33 mouse cellular contexts compared by ENCODE assay signal in genomic region chr4:33645217-33645616, GRCm38 (mm10).
"Had no signal": no experiment of that assay in that cellular context is flagged by ENCODE, and none has a peak within 500 bp of the region (broad histone marks: within the 10 kb centered on the region; RNA-seq: fewer than 3 reads in every experiment).

No protein-coding gene starts in this region.

- H3K4me2 ChIP-seq: heart, embryonic 13.5 days; heart, embryonic 15.5 days; hindbrain, embryonic 12.5 days; hindbrain, embryonic 13.5 days; hindbrain, embryonic 14.5 days; hindbrain, embryonic 15.5 days; intestine, embryonic 15.5 days; kidney, embryonic 15.5 days had no signal

- ATAC-seq: hindbrain, embryonic 16.5 days; hindbrain, postnatal 0 days; inflammation-experienced regulatory T-cells, adult 6 months; intestine, embryonic 15.5 days; intestine, embryonic 16.5 days; intestine, postnatal 0 days had no signal

- H3K27me3 ChIP-seq: heart, embryonic 13.5 days; heart, embryonic 15.5 days; hindbrain, embryonic 12.5 days; hindbrain, embryonic 13.5 days; hindbrain, embryonic 15.5 days; intestine, embryonic 15.5 days; kidney, embryonic 15.5 days had no signal

- DNase-seq: heart, postnatal 10 days; heart, postnatal 14 days; heart, postnatal 36 days; heart, postnatal 4 days; kidney, adult 11 months; kidney, adult 18-20 months; kidney, adult 2 months; kidney, adult 8-10 months; kidney, adult 9 months; kidney, postnatal 10 days; kidney, postnatal 14 days; kidney, postnatal 25 days; kidney, postnatal 36 days; kidney, postnatal 4 days; layer of hippocampus, adult 9-11 months; layer of hippocampus, postnatal 36 days had no signal

- H3K36me3 ChIP-seq: heart, embryonic 13.5 days; heart, embryonic 15.5 days; hindbrain, embryonic 10.5 days; hindbrain, embryonic 12.5 days; hindbrain, embryonic 13.5 days; hindbrain, embryonic 15.5 days; intestine, embryonic 15.5 days; kidney, embryonic 15.5 days had no signal

- H3K9ac ChIP-seq: heart, embryonic 13.5 days; heart, embryonic 15.5 days; hindbrain, embryonic 12.5 days; hindbrain, embryonic 13.5 days; hindbrain, embryonic 14.5 days; hindbrain, embryonic 15.5 days; intestine, embryonic 15.5 days; kidney, embryonic 15.5 days had no signal

- H3K27ac ChIP-seq: heart, embryonic 13.5 days; heart, embryonic 15.5 days; hindbrain, embryonic 10.5 days; hindbrain, embryonic 12.5 days; hindbrain, embryonic 13.5 days; hindbrain, embryonic 14.5 days; hindbrain, embryonic 15.5 days; hindbrain, postnatal 0 days; intestine, embryonic 15.5 days; kidney, embryonic 15.5 days; kidney, postnatal 0 days; layer of hippocampus, adult 2 months; left cerebral cortex, adult 2 months had no signal

- H3K4me1 ChIP-seq: heart, embryonic 15.5 days; intestine, embryonic 15.5 days had no signal

- H3K9me3 ChIP-seq: heart, embryonic 13.5 days; heart, embryonic 15.5 days; hindbrain, embryonic 10.5 days; hindbrain, embryonic 12.5 days; hindbrain, embryonic 13.5 days; hindbrain, embryonic 15.5 days; intestine, embryonic 15.5 days; kidney, embryonic 15.5 days had no signal

- H3K4me3 ChIP-seq: heart, embryonic 13.5 days; heart, embryonic 15.5 days; hindbrain, embryonic 10.5 days; hindbrain, embryonic 12.5 days; hindbrain, embryonic 13.5 days; hindbrain, embryonic 15.5 days; intestine, embryonic 15.5 days; kidney, embryonic 15.5 days; layer of hippocampus, adult 2 months; left cerebral cortex, adult 2 months had no signal
